Mouse (Mus musculus) intestine, embryonic 14.5 days (tissue): ENCODE data around the gene Cd99l2. TPM values are rescaled to one million over a fixed set of nuclear protein-coding genes. Genes with fewer than 3 reads are reported as not detected.

Experiments used
- ATAC-seq: fragments of 200-750 bp; cut with Nextera tagmentation; replicated peaks from 2 replicates; pipeline ENCODE4 v1.8.0; 2017; ENCODE audit warnings: low read depth, moderate number of reproducible peaks, moderate TSS enrichment, moderate library complexity; ENCODE audit not compliant: low FRiP score, low TSS enrichment
- DNase-seq: peaks from one replicate; pipeline ENCODE4 v3.0.0-alpha.2; 2018; ENCODE audit warnings: low spot score
- H3K27ac ChIP-seq: fragments of 300-500 bp; sonication (generic); 2 replicates; pipeline ENCODE4 v1.5.1; 2014; ENCODE audit warnings: low read depth, mild to moderate bottlenecking, control low read depth
- H3K27me3 ChIP-seq: fragments of 300-500 bp; sonication (generic); replicated peaks from 2 replicates; pipeline ENCODE4 v1.6.1; 2014; ENCODE audit warnings: low read length, control low read depth; ENCODE audit not compliant: control insufficient read depth, insufficient read depth
- H3K36me3 ChIP-seq: fragments of 300-500 bp; sonication (generic); 2 replicates; pipeline ENCODE4 v1.6.1; 2014; ENCODE audit warnings: low read length, control low read depth; ENCODE audit not compliant: control insufficient read depth, insufficient read depth
- H3K4me1 ChIP-seq: fragments of 300-500 bp; sonication (generic); replicated peaks from 2 replicates; pipeline ENCODE4 v1.6.1; 2014; ENCODE audit warnings: low read length, control low read depth, mixed read lengths; ENCODE audit not compliant: control insufficient read depth, insufficient read depth
- H3K4me2 ChIP-seq: fragments of 300-500 bp; sonication (generic); 2 replicates; pipeline ENCODE4 v1.6.1; 2014; ENCODE audit warnings: low read length
- H3K4me3 ChIP-seq: fragments of 300-500 bp; sonication (generic); 2 replicates; pipeline ENCODE4 v1.5.1; 2014; ENCODE audit warnings: low read depth, low read length, control low read depth, mixed read lengths
- H3K9ac ChIP-seq: fragments of 300-500 bp; sonication (generic); 2 replicates; pipeline ENCODE4 v1.6.1; 2014; ENCODE audit warnings: mild to moderate bottlenecking, low read length
- H3K9me3 ChIP-seq: fragments of 300-500 bp; sonication (generic); 2 replicates; pipeline ENCODE4 v1.6.1; 2016; ENCODE audit warnings: low read length, control low read depth; ENCODE audit not compliant: control insufficient read depth
- WGBS: fragments of 180-500 bp; shearing (Covaris S2); extraction: QIAGEN DNeasy Blood & Tissue Kit; methylation state at CpG from one replicate; pipeline ENCODE4 v1.1.7; 2014; 5-methylcytosine and 5-hydroxymethylcytosine counted together
- polyA plus RNA-seq: library from polyadenylated mRNA; unstranded; fragments of >200 nt; fragmentation: Nextera tagmentation; extraction: Ambion mirVana; gene quantifications from 2 replicates; pipeline ENCODE4 v1.2.1, GENCODE M21; 2014

The Cd99l2 gene
- polyA plus RNA-seq, 1 experiment from 2014 or later, result 19.7 TPM

DNA sequence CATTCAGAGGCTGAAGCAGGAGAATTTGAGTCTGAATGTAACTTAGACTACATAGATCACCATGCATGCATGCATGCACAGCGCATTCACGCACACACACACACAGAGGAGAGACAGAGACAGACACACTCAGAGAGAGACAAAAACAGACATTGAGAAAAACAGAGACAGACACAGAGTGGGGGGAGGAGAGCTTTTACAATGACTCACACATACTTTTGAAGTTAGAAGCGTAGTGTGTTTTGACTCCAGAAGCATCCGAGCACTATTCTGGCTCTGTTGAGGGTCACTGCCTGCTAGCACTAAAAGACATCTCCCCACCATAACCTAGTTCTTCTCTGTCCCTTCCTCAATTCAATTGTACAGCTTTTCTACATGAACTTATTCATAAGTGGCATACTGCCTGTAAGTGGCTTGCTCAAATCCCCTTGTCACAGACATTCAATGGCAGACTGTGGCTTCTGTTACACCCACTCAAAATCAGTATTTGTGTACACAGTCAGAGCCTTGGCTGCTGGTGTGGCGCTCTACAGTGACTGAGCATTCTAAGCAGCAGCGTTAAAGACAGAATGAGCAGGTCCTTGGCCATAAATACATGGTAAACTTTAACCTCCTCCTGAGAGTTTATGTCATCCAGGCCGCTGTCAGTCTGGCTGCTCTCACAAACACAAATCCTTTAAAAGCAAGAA is 28.4 kb downstream of the Cd99l2 start:
- no peak for ATAC-seq
- Histone ChIP-seq H3K9me3 (no peaks in the 10 kb centered on the region), H3K4me3 (no peak overlapping the region), H3K27me3 (no peaks in the 10 kb centered on the region), H3K27ac (no peak overlapping the region), H3K36me3 (no peaks in the 10 kb centered on the region), H3K4me1 (no peaks in the 10 kb centered on the region), H3K9ac (no peak overlapping the region), H3K4me2 (no peak overlapping the region)
- no peak for DNase-seq
- 67% methylated on average over 7 of the region's 7 CpGs for WGBS

DNA sequence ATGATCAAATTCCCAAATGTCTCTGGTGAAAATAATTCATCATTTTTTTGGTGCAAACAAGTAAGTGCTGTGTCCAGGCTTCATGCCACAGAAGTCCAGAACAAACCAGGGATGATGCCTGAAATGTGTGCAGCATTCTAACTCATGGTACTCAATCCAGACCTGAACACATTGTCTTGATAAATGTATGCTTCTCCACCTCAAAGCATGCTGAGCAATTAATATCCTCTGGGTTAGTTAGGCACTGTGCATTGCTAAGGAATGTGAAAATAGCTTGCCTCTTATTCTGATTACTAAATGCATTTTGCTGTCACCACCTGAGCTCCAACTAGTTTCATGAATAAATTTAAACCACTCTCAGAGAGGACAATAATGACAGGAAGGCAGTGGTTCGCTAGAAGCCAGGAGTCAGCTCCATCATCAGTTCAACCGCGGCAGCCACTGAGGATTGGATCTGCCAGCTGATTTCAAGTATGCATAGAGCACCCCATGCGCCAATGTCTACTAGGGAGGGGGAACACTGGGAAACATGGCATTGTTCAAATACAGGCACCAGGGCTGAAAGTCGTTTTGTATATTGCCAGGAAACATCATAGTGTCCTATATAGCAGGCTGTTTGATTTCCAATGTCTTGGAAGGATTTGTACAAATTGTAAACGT is 36.4 kb downstream of the Cd99l2 start:
- Histone ChIP-seq H3K27me3 (no peaks in the 10 kb centered on the region), H3K27ac (no peak overlapping the region), H3K9ac (no peak overlapping the region), H3K4me2 (no peak overlapping the region), H3K9me3 (no peaks in the 10 kb centered on the region), H3K4me3 (no peak overlapping the region), H3K4me1 (no peaks in the 10 kb centered on the region), H3K36me3 (no peaks in the 10 kb centered on the region)
- no peak for ATAC-seq
- WGBS, result 84% methylated on average over 6 of the region's 6 CpGs
- no peak for DNase-seq

DNA sequence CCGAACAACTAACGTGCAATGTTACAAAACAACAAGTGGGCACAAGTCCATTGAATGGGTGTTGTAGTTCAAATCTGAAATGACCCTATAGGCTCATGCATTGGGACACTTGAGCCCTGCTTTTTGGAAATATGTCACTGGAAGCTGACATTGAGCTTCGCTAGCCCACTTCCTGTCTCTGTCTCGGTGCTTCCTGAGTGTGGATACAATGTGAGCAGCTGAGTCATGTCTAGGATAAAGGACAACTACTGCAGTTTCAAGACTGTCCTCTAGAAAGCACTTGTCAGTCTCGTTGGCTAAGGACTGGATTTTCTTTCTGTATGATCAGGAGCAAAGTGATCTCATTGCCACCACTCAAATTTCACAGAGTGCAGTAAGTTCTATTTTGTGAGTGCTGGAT is 49.7 kb downstream of the Cd99l2 start:
- Histone ChIP-seq H3K4me1 (no peaks in the 10 kb centered on the region), H3K4me2 (no peak overlapping the region), H3K4me3 (no peak overlapping the region), H3K36me3 (no peaks in the 10 kb centered on the region), H3K9me3 (no peaks in the 10 kb centered on the region), H3K27ac (no peak overlapping the region), H3K27me3 (no peaks in the 10 kb centered on the region), H3K9ac (no peak overlapping the region)
- WGBS, result 74% methylated on average over 5 of the region's 5 CpGs
- no peak for ATAC-seq
- no peak for DNase-seq

DNA sequence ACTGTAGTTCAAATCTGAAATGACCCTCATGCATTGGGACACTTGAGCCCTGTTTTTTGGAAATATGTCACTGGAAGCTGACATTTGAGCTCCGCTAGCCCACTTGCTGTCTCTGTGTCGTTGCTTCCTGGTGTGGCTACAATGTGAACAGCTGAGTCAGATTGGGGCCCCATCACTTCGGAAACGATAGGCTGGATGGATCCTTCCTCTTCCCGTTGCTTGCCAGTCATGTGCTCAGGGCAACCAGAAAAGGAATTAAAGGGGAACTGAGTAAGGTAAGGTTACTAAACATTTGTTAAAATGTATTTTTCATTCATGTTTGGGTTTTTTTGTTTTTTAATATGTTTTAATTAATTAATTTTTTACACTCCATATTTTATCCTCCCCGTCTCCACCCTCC is 53.2 kb downstream of the Cd99l2 start:
- 88% methylated on average over 6 of the region's 6 CpGs for WGBS
- H3K27me3 ChIP-seq, result no peaks in the 10 kb centered on the region
- no peak overlapping the region for H3K4me2 ChIP-seq
- no peak for ATAC-seq
- H3K9ac ChIP-seq, result no peak overlapping the region
- no peaks in the 10 kb centered on the region for H3K9me3 ChIP-seq
- DNase-seq, result no peak
- no peaks in the 10 kb centered on the region for H3K36me3 ChIP-seq
- no peaks in the 10 kb centered on the region for H3K4me1 ChIP-seq
- H3K4me3 ChIP-seq, result no peak overlapping the region
- H3K27ac ChIP-seq, result no peak overlapping the region

DNA sequence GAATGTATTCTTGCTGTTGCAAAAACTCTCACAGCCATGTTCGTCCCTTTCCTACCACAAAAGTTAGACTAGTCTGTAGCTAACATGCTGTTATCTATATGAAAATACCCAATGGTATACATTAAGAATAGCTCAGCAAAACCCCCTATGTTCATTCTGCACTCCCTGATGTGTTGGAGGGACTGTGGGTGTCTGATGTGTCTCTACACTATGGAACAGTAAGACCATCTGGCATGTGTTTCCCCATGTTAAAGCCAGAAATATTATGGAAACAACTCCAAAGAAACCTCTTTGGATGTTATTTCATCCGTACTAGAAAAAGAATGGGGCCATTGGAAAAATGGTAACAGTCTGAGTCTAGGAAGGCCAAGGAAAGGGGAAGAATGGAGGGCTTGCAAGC is 57.1 kb downstream of the Cd99l2 start:
- WGBS, result 89% methylated on average over 2 of the region's 2 CpGs
- no peak overlapping the region for H3K27ac ChIP-seq
- ATAC-seq, result no peak

DNA sequence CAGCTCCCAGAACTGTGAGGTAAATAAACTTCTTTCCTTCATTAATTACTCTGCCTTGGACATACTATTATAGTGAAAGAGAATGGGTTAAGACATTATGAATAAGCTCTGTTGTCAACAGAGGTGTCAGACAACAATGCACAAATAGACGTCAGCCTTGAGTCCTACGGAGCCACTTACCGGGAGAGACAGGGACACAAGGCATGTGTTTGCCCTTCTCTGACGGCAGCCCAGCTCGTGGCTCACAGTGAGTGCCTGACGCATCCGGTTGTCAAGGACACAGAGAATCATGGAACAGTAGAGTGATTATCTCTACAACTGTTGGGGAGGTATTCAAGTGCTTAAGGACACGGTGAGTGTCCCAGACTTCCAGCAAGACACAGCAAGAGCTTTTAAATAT is 57.8 kb downstream of the Cd99l2 start:
- Histone ChIP-seq H3K27ac (no peak overlapping the region), H3K4me2 (no peak overlapping the region), H3K9ac (no peak overlapping the region), H3K9me3 (no peaks in the 10 kb centered on the region), H3K27me3 (no peaks in the 10 kb centered on the region), H3K36me3 (no peaks in the 10 kb centered on the region; the same call in 1 of the 2 replicates), H3K4me1 (no peaks in the 10 kb centered on the region), H3K4me3 (no peak overlapping the region)
- ATAC-seq (no peak), DNase-seq (no peak)
- 76% methylated on average over 8 of the region's 8 CpGs for WGBS

More for the DNA sequence above, 57.1 kb downstream of the Cd99l2 start:
- Histone ChIP-seq H3K27me3 (no peaks in the 10 kb centered on the region), H3K36me3 (no peaks in the 10 kb centered on the region; the same call in 1 of the 2 replicates), H3K4me1 (no peaks in the 10 kb centered on the region), H3K9ac (no peak overlapping the region), H3K4me3 (no peak overlapping the region), H3K4me2 (no peak overlapping the region), H3K9me3 (no peaks in the 10 kb centered on the region)
- no peak for DNase-seq

DNA sequence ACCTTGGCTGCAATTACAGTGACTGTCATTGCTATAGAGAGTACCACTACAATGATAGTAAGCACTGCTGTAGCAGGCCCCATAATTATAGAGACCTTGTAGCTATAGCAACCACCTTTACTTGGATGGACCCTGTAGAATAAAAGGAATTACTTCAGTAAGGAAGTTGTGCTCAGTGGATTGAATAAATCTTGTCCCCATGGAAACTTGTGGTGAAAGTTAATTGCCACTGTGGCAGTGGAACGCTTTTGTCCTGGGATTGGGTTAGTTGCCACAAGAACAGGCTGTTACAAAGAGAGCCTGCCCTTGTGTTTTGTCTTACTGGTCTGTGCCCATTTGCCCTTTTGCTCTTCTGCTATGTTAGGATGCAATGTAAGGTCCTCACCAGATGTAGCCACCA is 58.2 kb downstream of the Cd99l2 start:
- no peak overlapping the region for H3K4me2 ChIP-seq
- no peak overlapping the region for H3K9ac ChIP-seq
- 87% methylated on average over 1 of the region's 1 CpGs for WGBS
- H3K9me3 ChIP-seq, result no peaks in the 10 kb centered on the region
- DNase-seq (no peak), ATAC-seq (no peak)
- H3K27ac ChIP-seq, result no peak overlapping the region
- no peaks in the 10 kb centered on the region for H3K27me3 ChIP-seq
- H3K4me1 ChIP-seq, result no peaks in the 10 kb centered on the region
- H3K4me3 ChIP-seq, result no peak overlapping the region
- no peaks in the 10 kb centered on the region; the same call in 1 of the 2 replicates for H3K36me3 ChIP-seq

DNA sequence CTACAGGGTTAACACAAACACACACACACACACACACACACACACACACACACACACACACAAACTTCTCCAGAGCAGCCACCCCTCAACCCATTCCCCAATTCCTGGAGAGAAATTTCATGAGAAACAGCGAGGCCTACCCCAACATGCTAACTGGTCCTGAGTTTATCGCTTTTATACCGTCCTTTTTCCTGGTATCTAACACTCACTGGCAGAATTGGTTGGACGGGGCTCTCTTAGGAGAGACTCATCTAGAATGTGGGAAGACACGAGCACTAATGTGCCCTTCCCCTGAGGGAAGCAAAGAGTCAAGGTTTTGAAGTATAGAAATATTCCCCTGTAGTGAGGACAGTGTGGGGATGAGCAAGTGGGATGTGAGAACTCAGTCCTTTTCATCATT is 61.7 kb downstream of the Cd99l2 start:
- Histone ChIP-seq H3K4me3 (no peak overlapping the region), H3K4me2 (no peak overlapping the region), H3K9ac (no peak overlapping the region), H3K4me1 (no peaks in the 10 kb centered on the region), H3K36me3 (no peaks in the 10 kb centered on the region; the same call in 1 of the 2 replicates), H3K9me3 (no peaks in the 10 kb centered on the region), H3K27me3 (no peaks in the 10 kb centered on the region), H3K27ac (no peak overlapping the region)
- ATAC-seq (no peak), DNase-seq (no peak)
- 87% methylated on average over 5 of the region's 5 CpGs for WGBS

DNA sequence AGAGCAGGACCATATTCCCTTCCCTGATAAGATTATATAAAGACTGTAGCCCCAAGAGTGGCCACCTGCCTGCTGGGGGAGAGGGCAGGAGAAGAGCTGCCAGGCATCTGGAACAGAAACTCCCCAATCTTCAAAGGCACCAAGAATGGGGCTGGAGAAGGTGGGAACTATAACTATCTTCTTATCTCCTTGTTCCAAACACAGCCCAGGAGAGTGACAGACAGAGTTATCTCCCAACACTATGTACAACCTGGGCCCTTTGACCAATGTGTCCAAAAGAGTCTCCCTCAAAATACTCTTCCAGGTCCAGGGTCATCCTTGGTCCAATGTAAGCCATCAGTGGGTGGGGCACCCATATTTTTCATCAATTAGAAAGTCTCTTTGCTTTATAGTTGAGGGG is 65.2 kb downstream of the Cd99l2 start:
- no peaks in the 10 kb centered on the region for H3K4me1 ChIP-seq

More for the DNA sequence above, 65.2 kb downstream of the Cd99l2 start:
- no peaks in the 10 kb centered on the region for H3K27me3 ChIP-seq
- ATAC-seq (no peak), DNase-seq (no peak)
- H3K36me3 ChIP-seq, result no peaks in the 10 kb centered on the region
- no peak overlapping the region for H3K9ac ChIP-seq
- H3K27ac ChIP-seq, result no peak overlapping the region
- no peaks in the 10 kb centered on the region for H3K9me3 ChIP-seq
- no peak overlapping the region for H3K4me3 ChIP-seq
- H3K4me2 ChIP-seq, result no peak overlapping the region
